Mouse (Mus musculus) ES-E14 (cell line): ENCODE measurements at regions not wholly inside any gene's neighbourhood (a gene's known extent, or its start where the extent isn't known, plus 50 kb on each side); places are given as distances from the start of the nearest gene placed in this dataset.

Source experiments
- DNase-seq: peaks from one replicate; pipeline ENCODE4 v3.0.0-alpha.2; 2013; ENCODE audit warnings: low read depth, low spot score
- H3K27ac ChIP-seq: 2 replicates; pipeline ENCODE4 v1.5.1; 2012; ENCODE audit warnings: low read depth, mild to moderate bottlenecking, low read length, moderate library complexity, mixed read lengths; ENCODE audit not compliant: poor library complexity, insufficient read depth, severe bottlenecking
- H3K36me3 ChIP-seq: 2 replicates; pipeline ENCODE4 v1.6.1; 2012; ENCODE audit warnings: mild to moderate bottlenecking, low read length, moderate library complexity, mixed read lengths; ENCODE audit not compliant: control insufficient read depth, poor library complexity, insufficient read depth, severe bottlenecking
- H3K4me1 ChIP-seq, 2 experiments: fragments of 150-350 bp in 1 of 2; sonication (generic) in 1 of 2; 2 replicates each; pipeline ENCODE4 v1.6.1; 2012; ENCODE audit warnings: low read length in 2 of 2, mild to moderate bottlenecking in 1 of 2, mixed read lengths in 1 of 2; ENCODE audit not compliant: control insufficient read depth in 2 of 2, insufficient read depth in 2 of 2, poor library complexity in 1 of 2
- H3K4me3 ChIP-seq, 2 experiments: fragments of 150-350 bp in 1 of 2; sonication (generic) in 1 of 2; 2 replicates each; pipeline ENCODE4 v1.5.1; 2012; ENCODE audit warnings: low read length in 2 of 2, low read depth in 1 of 2, mild to moderate bottlenecking in 1 of 2, mixed read lengths in 1 of 2; ENCODE audit not compliant: insufficient read depth in 1 of 2, poor library complexity in 1 of 2, severe bottlenecking in 1 of 2
- H3K9ac ChIP-seq: 2 replicates; pipeline ENCODE4 v1.6.1; 2012; ENCODE audit warnings: low read depth, mild to moderate bottlenecking, low read length, mixed read lengths; ENCODE audit not compliant: poor library complexity, insufficient read depth, severe bottlenecking
- H3K9me3 ChIP-seq: fragments of 150-350 bp; sonication (generic); 2 replicates; pipeline ENCODE4 v1.6.1; 2012; ENCODE audit warnings: low read depth, mild to moderate bottlenecking, low read length; ENCODE audit not compliant: control insufficient read depth, insufficient read depth
- CHD2 ChIP-seq: IDR thresholded peaks from 2 replicates; pipeline ENCODE4 v1.6.1; 2014; ENCODE audit warnings: mild to moderate bottlenecking, low read depth, low read length, inconsistent platforms
- HCFC1 ChIP-seq: IDR thresholded peaks from 2 replicates; pipeline ENCODE4 v1.6.1; 2012; ENCODE audit warnings: low read length, inconsistent platforms, borderline replicate concordance; ENCODE audit not compliant: insufficient read depth
- MAFK ChIP-seq: IDR thresholded peaks from 2 replicates; pipeline ENCODE4 v1.6.1; 2014; ENCODE audit warnings: mild to moderate bottlenecking, low read depth, low read length, inconsistent platforms; ENCODE audit not compliant: insufficient read depth
- ZC3H11A ChIP-seq: IDR thresholded peaks from 2 replicates; pipeline ENCODE4 v1.6.1; 2012; ENCODE audit warnings: low read depth, mild to moderate bottlenecking, inconsistent platforms, low read length, borderline replicate concordance
- ZNF384 ChIP-seq: IDR thresholded peaks from 2 replicates; pipeline ENCODE4 v1.6.1; 2012; ENCODE audit warnings: low read depth, low read length, inconsistent platforms
- in situ Hi-C, 2 experiments: fragments of 600-800 bp; cut with MboI; formaldehyde crosslinking; loops; one replicate each; pipeline ENCODE4 v1.15.1; 2025; ENCODE audit warnings: low sequenced_read_pairs in 2 of 2, inconsistent platforms in 1 of 2; ENCODE audit not compliant: unreplicated experiment in 2 of 2

GRCm38 (mm10) chr15:90835586-90835985 is 156.4 kb upstream of the Cpne8 start:
- no peak overlapping the region for H3K4me3 ChIP-seq
- no peaks in the 10 kb centered on the region for H3K36me3 ChIP-seq
- in situ Hi-C loops = no loop called here
- no peak for TF ChIP-seq ZNF384
- no peak for TF ChIP-seq MAFK
- TF ChIP-seq CHD2 = no peak
- no peak for TF ChIP-seq HCFC1
- no peak for TF ChIP-seq ZC3H11A
- H3K9ac ChIP-seq = no peak overlapping the region
- no peak for DNase-seq
- H3K9me3 ChIP-seq = no peaks in the 10 kb centered on the region
- no peaks in the 10 kb centered on the region for H3K4me1 ChIP-seq
- H3K27ac ChIP-seq = no peak overlapping the region

- no peaks in the 10 kb centered on the region for H3K4me1 ChIP-seq
- H3K36me3 ChIP-seq = no peaks in the 10 kb centered on the region
- H3K4me3 ChIP-seq = no peak overlapping the region
- H3K27ac ChIP-seq = no peak overlapping the region
- H3K9me3 ChIP-seq = no peaks in the 10 kb centered on the region
- DNase-seq = no peak
- no peak overlapping the region for H3K9ac ChIP-seq
- in situ Hi-C loops = no loop called here
- no peak for TF ChIP-seq HCFC1
- no peak for TF ChIP-seq ZC3H11A
- TF ChIP-seq CHD2 = no peak
- no peak for TF ChIP-seq ZNF384
- no peak for TF ChIP-seq MAFK
These were observed 148.6 kb upstream of the Cpne8 start for GRCm38 (mm10) chr15:90827816-90828215.

- no peak for TF ChIP-seq HCFC1
- TF ChIP-seq ZC3H11A = no peak
- TF ChIP-seq ZNF384 = no peak
- in situ Hi-C loops = no loop called here
- no peaks in the 10 kb centered on the region for H3K9me3 ChIP-seq
- no peak overlapping the region for H3K9ac ChIP-seq
- no peaks in the 10 kb centered on the region for H3K4me1 ChIP-seq
- no peak for DNase-seq
- H3K36me3 ChIP-seq = no peaks in the 10 kb centered on the region
- no peak overlapping the region for H3K27ac ChIP-seq
- no peak overlapping the region for H3K4me3 ChIP-seq
These were observed 143.1 kb upstream of the Cpne8 start for GRCm38 (mm10) chr15:90822306-90822705.

- Histone ChIP-seq H3K27ac (no peak overlapping the region), H3K36me3 (no peaks in the 10 kb centered on the region), H3K9ac (no peak overlapping the region), H3K9me3 (no peaks in the 10 kb centered on the region), H3K4me1 (no peaks in the 10 kb centered on the region), H3K4me3 (no peak overlapping the region)
- TF ChIP-seq ZNF384 (no peak), HCFC1 (no peak), CHD2 (no peak), ZC3H11A (no peak), MAFK (no peak)
- in situ Hi-C loops = no loop called here
- no peak for DNase-seq
These were observed 140.9 kb upstream of the Cpne8 start for GRCm38 (mm10) chr15:90819949-90820655.

GRCm38 (mm10) chr15:90818161-90818560 is 138.9 kb upstream of the Cpne8 start:
- Histone ChIP-seq H3K4me3 (no peak overlapping the region), H3K9me3 (no peaks in the 10 kb centered on the region), H3K36me3 (no peaks in the 10 kb centered on the region), H3K27ac (no peak overlapping the region), H3K4me1 (no peaks in the 10 kb centered on the region), H3K9ac (no peak overlapping the region)
- in situ Hi-C loops = no loop called here
- no peak for DNase-seq
- TF ChIP-seq ZC3H11A = no peak
